8 mouse cellular contexts compared by ENCODE assay signal in genomic region chr2:132110702-132111101, GRCm38 (mm10). TPM values are rescaled to one million over a fixed set of nuclear protein-coding genes. Genes with fewer than 3 reads are reported as not detected.
A peak's percentile ranks its signal among the peaks of the same experiment; 100 is the strongest.
DNase-seq lines count a peak whose midpoint lies in the region; ATAC-seq and TF ChIP-seq lines count a peak whose summit lies in the region.

No protein-coding gene starts in this region.

- H3K9ac ChIP-seq in heart, embryonic 13.5 days = 0 out of 2 replicates have a peak overlapping the region, but pooled peaks have one; percentile 34
- H3K9ac ChIP-seq in midbrain, embryonic 13.5 days (replicated peaks) = no peak overlapping the region
- no peak overlapping the region for H3K9ac ChIP-seq in forebrain, embryonic 13.5 days

- H3K27ac ChIP-seq in heart, embryonic 13.5 days (replicated peaks) = 0 out of 2 replicates have a peak overlapping the region, but pooled peaks have one; percentile 13
- no peak overlapping the region for H3K27ac ChIP-seq in midbrain, embryonic 13.5 days
- no peak overlapping the region for H3K27ac ChIP-seq in forebrain, embryonic 13.5 days

- no peaks in the 10 kb centered on the region for H3K9me3 ChIP-seq in heart, embryonic 13.5 days
- H3K9me3 ChIP-seq in midbrain, embryonic 13.5 days = no peaks in the 10 kb centered on the region
- H3K9me3 ChIP-seq in forebrain, embryonic 13.5 days (replicated peaks) = no peaks in the 10 kb centered on the region

- intact Hi-C loops in heart, postnatal 14 days (cut with DNase I) = loop anchor here (1.0 kb wide), 1 partner anchor 128 kb away; no protein-coding TSS in a partner anchor
- intact Hi-C loops in heart, postnatal 10 days (cut with DNase I) = loop anchor here (1.0 to 2.0 kb wide), 2 partner anchors 48 to 128 kb away; no protein-coding TSS in a partner anchor

- TF ChIP-seq POLR2A in lung, adult 2 months (IDR thresholded peaks at IDR 0.05; ENCODE audit: borderline replicate concordance, extremely low read depth, low read depth, low read length) = peak; percentile 10; the same call in 1 of the 2 replicates

- peak overlapping the region; percentile 2; the same call in 1 of the 2 replicates for H3K4me2 ChIP-seq in heart, embryonic 13.5 days
- no peak overlapping the region for H3K4me2 ChIP-seq in midbrain, embryonic 13.5 days (replicated peaks)
- H3K4me2 ChIP-seq in forebrain, embryonic 13.5 days = no peak overlapping the region

- TF ChIP-seq CTCF in lung, adult 2 months (IDR thresholded peaks at IDR 0.05; ENCODE audit: insufficient read depth, low read length) = no peak

- no peak for ATAC-seq in heart, embryonic 13.5 days (ENCODE audit: extremely low read depth, insufficient number of reproducible peaks, low FRiP score, low TSS enrichment)
- ATAC-seq in neutrophil, adult 5-6 weeks (ENCODE audit: extremely low read depth, insufficient number of reproducible peaks, low FRiP score, poor library complexity, severe bottlenecking) = peak; percentile 67; the same call in 1 of the 2 replicates
- no peak for ATAC-seq in midbrain, embryonic 13.5 days
- ATAC-seq in forebrain, embryonic 13.5 days = no peak

- H3K4me1 ChIP-seq in heart, embryonic 13.5 days = peaks cover 53% of the 10 kb centered on the region
- peaks cover 37% of the 10 kb centered on the region for H3K4me1 ChIP-seq in lung, adult 2 months (ENCODE audit: control insufficient read depth, insufficient read depth, low read length)
- peaks cover 13% of the 10 kb centered on the region; the same call in 1 of the 2 replicates for H3K4me1 ChIP-seq in midbrain, embryonic 13.5 days (replicated peaks)
- H3K4me1 ChIP-seq in forebrain, embryonic 13.5 days = peaks cover 10% of the 10 kb centered on the region; the same call in 1 of the 2 replicates

- H3K4me3 ChIP-seq in heart, embryonic 13.5 days = no peak overlapping the region
- H3K4me3 ChIP-seq in lung, adult 2 months (replicated peaks; ENCODE audit: extremely low read depth, low read depth, low read length) = no peak overlapping the region
- H3K4me3 ChIP-seq in midbrain, embryonic 13.5 days (replicated peaks) = no peak overlapping the region
- H3K4me3 ChIP-seq in forebrain, embryonic 13.5 days = no peak overlapping the region

- WGBS in heart, embryonic 13.5 days = 39% methylated on average over 3 of the region's 3 CpGs
- WGBS in lung, adult 2 months = 30% methylated on average over 3 of the region's 3 CpGs
- WGBS in midbrain, embryonic 13.5 days = 65% methylated on average over 3 of the region's 3 CpGs
- WGBS in forebrain, embryonic 13.5 days = 72% methylated on average over 3 of the region's 3 CpGs

- peaks cover 8% of the 10 kb centered on the region for H3K36me3 ChIP-seq in heart, embryonic 13.5 days
- H3K36me3 ChIP-seq in midbrain, embryonic 13.5 days = 0 out of 2 replicates have a peak, but pooled peaks cover 2% of the 10 kb centered on the region
- H3K36me3 ChIP-seq in forebrain, embryonic 13.5 days (ENCODE audit: poor library complexity, severe bottlenecking) = no peaks in the 10 kb centered on the region

- no peaks in the 10 kb centered on the region for H3K27me3 ChIP-seq in heart, embryonic 13.5 days (replicated peaks)
- H3K27me3 ChIP-seq in midbrain, embryonic 13.5 days = no peaks in the 10 kb centered on the region
- no peaks in the 10 kb centered on the region for H3K27me3 ChIP-seq in forebrain, embryonic 13.5 days

- no peak for DNase-seq in heart, postnatal 14 days
- DNase-seq in lung, adult 2 months = no peak
- DNase-seq in lung, postnatal 14 days = no peak
- peak; percentile 47 to 57 for DNase-seq in heart, postnatal 10 days

RNA-seq across cellular contexts. Expression of gene Slc23a2, which starts 34.2 kb away (rescaled TPM):
- polyA plus RNA-seq in heart, embryonic 13.5 days (2015; fragmentation: Nextera tagmentation; extraction: Ambion mirVana) = 8.7 and 9.2 TPM in 2 replicates
- 10 to 100 TPM; 15.4 to 16.0 TPM for total RNA-seq in heart, postnatal 14 days (2021)
- polyA plus RNA-seq in lung, adult 2 months (2012; rRNA removed) = 82.2 and 83.1 TPM in 2 replicates
- total RNA-seq in heart, postnatal 10 days (2021) = 10 to 100 TPM; 18.7 to 22.6 TPM
- 16.5 and 19.6 TPM in 2 replicates for total RNA-seq in neutrophil, adult 5-6 weeks (2017)
- polyA plus RNA-seq in midbrain, embryonic 13.5 days (2015; fragmentation: Nextera tagmentation; extraction: Ambion mirVana) = 19.8 and 22.7 TPM in 2 replicates
- 16.6 and 19.1 TPM in 2 replicates for polyA plus RNA-seq in forebrain, embryonic 13.5 days (2015; fragmentation: Nextera tagmentation; extraction: Ambion mirVana)

Comparison
In these comparisons a context has a peak if more than half of its experiments do, and no peak if none do; other contexts are left out.
1. DNase-seq: peak in heart, postnatal 10 days (2 of 2); none in heart, postnatal 14 days (0 of 2), lung, adult 2 months (single experiment) and lung, postnatal 14 days (single experiment).